Mouse (Mus musculus): ENCODE results near the gene Nono.

The Nono gene

DNA sequence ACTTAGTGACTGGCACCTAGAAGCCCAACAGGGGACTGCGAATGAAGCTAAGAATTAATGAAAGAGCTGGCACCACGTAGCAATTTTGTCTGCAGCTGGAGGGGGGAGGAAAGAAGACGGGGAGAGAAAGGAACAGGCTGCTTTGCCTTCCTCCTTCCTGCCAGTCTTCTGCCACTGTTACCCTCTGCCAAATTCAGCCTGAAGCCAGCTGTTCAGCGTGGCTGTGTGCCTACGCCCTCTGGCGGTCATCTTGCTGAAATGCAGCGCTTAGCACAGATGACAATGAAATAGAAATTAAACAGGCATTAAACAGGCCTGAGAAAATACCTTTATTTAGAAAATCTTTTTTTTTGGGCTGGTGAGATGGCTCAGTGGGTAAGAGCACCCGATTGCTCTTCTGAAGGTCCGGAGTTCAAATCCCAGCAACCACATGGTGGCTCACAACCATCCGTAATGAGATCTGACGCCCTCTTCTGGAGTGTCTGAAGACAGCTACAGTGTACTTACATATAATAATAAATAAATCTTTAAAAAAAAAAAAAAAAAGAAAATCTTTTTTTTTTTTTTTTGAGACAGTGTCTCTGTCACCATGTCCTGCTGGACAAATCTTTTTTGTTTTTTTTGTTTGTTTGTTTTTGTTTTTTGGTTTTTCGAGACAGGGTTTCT, 57.5 kb downstream of the Nono start:
- peak; percentile 38 to 40 for DNase-seq
